Mouse (Mus musculus) brain, embryonic 14.5 days (tissue): ENCODE data around the gene Ccdc62. TPM values are rescaled to one million over a fixed set of nuclear protein-coding genes. Genes with fewer than 3 reads are reported as not detected.

Experiments used
- DNase-seq: peaks from one replicate; pipeline ENCODE4 v3.0.0-alpha.2; 2011; ENCODE audit warnings: low read depth
- CTCF ChIP-seq: fragments of 200-500 bp; IDR thresholded peaks from 2 replicates; pipeline ENCODE4 v1.5.1; 2012; ENCODE audit warnings: inconsistent platforms, mild to moderate bottlenecking, moderate library complexity, borderline replicate concordance; ENCODE audit not compliant: insufficient read depth, insufficient read length; ENCODE audit errors: extremely low read depth
- POLR2A ChIP-seq: fragments of 200-500 bp; IDR thresholded peaks from 2 replicates; pipeline ENCODE4 v1.6.1; 2012; ENCODE audit warnings: mild to moderate bottlenecking, inconsistent platforms, borderline replicate concordance; ENCODE audit not compliant: poor library complexity, insufficient read depth, insufficient read length, severe bottlenecking; ENCODE audit errors: extremely low read depth
- polyA plus RNA-seq: library from polyadenylated mRNA; depleted of rRNA; stranded (reverse); fragments of >200 nt; gene quantifications from 2 replicates; pipeline ENCODE4 v1.2.3, GENCODE M21; 2012

The Ccdc62 gene
- polyA plus RNA-seq, 1 experiment: 7.1 TPM

DNA sequence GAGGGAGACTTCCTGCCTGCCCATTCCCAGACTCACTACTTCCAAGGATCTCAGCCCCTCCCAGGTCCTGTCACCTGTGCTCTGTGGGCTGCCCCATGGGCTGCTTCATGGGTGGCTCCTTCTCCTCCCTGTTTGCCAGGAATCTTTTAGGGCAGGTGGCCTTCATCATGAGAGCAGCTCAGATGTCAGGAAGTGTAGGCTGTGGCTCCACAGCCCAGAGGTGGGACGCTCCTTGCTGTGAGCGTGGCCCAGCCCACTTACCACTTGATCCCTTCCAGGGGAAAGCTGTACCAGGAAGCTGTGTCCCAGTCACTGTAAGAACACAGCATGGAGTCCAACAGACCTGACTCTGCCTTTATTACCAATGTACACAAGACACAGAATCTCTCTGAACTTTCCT is 56.4 kb downstream of the Ccdc62 start:
- DNase-seq: no peak
- TF ChIP-seq CTCF (no peak), POLR2A (no peak)

DNA sequence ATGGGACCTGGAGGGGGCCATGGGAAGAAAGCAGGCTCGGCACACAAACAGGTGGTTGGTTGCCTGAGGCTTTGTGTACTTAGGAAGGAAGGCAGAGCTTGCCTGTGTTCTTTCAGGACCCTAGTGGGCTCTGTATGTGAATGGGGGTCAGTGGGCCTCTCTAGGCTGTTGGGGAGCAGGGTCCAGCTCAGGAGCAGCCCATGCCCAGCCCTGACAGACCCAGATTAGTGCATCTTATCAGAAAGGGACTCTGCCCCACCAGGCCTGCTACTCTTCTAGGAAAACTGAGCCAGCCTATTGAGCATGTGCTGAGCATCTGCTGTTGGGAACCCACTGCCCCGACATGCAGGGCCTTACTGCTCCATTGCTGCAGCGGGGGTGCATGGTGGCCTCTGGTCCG is 57.0 kb downstream of the Ccdc62 start:
- no peak for TF ChIP-seq POLR2A
- no peak for TF ChIP-seq CTCF
- DNase-seq: no peak

DNA sequence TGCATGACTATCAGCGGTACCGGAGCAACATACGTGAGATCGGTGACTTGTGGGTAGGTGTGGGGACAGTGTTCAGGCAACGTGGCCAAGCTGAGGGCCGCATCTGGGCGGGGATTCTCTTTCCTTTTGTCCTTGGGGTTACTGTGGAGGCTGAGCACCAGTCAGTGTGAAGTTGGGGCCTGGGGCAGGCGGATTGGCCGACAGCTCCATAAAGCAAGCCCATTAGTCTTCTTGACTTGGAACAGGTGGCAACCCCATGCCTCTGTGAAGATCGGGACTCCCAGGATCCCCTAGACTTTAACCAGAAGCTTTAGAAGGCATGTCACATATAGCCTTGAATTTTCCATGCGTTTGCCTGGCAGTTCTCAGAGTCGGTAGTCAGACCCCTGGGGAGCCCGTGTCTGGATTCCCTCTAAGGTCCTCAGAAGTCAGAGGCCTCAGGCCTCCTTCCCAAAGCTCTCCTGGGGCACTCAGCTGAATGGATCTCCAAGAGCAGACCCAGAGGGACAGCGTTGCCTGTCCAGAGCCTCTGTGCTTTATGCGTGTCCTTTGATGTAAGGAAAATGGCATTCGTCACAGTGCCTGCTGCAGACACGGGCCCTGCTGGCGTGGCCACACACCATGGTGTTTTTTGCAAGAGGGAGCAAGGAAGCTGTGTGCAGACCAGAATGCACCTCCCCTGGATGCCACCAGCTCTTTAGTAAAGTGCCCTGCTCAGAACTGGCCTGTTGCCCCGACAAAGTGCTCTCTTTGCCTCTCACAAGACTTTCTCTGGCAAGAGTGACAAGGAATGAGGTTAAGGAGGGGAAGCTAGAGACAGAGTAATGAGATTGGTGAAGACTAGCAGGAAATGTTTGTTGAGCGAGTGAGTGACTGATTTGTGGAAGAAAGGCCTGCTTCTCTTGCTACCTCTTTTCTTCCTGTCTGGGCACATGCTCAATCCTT is 59.7 kb downstream of the Ccdc62 start:
- no peak for TF ChIP-seq CTCF
- TF ChIP-seq POLR2A: no peak
- no peak for DNase-seq

DNA sequence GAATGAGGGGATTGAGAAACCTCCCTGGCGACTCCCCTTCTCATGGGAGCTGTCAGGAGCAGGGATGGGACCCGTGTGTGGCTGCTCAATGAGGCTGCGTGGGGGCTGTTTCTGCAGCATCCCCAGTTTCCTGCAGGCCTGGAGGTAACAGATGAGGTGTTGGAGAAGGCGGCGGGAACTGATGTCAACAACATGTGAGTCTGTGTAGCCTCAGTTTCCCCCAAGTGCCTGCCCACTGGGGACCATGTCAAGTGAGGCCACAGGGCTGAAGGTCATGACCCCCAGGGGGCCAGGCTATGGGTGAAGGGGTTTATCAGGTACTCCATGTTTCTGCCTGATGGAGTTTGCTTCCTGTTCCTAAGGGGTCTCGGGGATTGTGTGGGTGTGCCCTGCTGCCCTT is 60.8 kb downstream of the Ccdc62 start:
- TF ChIP-seq POLR2A (no peak), CTCF (no peak)
- no peak for DNase-seq

DNA sequence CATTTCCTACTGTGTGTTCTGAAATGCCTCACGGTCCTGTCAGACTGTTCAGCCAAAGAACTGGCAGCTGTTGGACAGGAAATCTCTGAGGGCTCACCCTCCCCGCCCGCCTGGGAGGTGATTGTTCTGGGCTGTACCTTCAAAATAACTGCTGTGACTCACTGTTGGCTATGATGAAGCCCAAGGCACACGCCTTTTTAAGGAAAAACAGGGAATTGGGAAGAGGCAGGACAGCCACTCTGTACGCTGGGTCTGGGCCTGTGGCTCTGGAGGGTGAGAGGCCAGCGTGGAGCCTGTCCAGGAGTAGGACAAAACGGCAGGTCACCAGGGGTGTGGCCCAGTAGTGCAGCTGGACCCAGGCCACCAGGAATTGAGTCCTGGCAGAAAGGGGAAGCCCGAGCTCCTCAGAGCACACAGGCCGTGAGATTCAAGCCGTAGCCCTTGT is 61.7 kb downstream of the Ccdc62 start:
- TF ChIP-seq CTCF (no peak), POLR2A (no peak)
- DNase-seq: no peak

DNA sequence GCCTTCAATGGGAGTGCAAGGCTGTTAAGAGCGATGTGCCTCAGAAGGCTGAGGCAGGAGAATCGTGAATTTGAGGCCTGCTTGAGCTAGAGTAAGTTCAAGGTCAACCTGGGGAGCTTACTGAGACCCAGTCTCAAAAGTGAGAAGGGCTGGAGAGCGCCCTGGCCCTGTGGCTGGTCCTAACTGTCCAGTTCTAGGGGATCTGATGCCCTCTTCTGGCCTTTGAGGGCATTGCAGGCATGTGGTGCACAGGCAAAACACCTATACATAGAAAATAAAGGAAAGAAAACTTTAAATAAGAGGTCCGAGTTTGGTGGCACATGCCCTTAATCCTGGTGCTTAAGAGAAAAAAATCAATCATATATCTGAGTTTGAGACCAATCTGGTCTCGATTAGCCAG is 62.3 kb downstream of the Ccdc62 start:
- TF ChIP-seq CTCF (peak; percentile 85), POLR2A (no peak)
- DNase-seq: peak; percentile 83

DNA sequence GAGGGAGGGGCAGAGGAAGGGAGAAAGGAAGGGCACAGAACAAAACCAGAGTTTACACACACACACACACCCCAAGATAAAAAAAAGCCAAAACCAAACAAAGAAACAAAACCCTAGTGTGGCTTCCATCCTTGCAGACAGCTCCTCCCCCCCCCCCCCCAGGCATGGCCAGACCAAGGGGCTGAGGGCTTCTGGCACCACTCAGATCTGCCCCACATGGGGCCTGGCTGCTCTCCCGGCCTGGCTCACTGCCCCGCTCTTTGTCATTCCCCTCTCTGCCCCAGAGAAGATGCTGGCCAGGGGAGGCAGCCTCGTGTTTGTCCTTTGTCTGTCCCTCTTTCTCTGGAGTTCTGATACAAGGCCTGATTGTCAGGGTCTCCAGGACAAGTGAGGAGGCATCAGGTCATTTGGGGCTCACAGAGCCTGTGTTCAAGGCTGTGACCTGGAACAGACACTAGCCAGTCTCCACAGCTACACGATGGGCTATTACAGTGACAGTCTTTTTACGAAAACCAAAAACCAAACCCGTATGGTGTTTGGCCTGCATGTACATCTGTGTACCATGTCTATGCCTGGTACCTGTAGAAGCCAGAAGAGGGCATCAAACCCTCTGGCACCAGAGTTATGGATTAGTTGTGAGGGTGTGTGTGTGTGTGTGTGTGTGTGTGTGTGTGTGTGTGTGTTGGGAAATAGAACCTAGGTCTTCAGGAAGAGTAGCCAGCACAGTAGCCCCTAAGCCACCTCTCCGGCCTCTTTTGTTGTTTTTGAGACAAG is 63.0 kb downstream of the Ccdc62 start:
- peak; percentile 93 for DNase-seq
- TF ChIP-seq CTCF: no peak
- no peak for TF ChIP-seq POLR2A

DNA sequence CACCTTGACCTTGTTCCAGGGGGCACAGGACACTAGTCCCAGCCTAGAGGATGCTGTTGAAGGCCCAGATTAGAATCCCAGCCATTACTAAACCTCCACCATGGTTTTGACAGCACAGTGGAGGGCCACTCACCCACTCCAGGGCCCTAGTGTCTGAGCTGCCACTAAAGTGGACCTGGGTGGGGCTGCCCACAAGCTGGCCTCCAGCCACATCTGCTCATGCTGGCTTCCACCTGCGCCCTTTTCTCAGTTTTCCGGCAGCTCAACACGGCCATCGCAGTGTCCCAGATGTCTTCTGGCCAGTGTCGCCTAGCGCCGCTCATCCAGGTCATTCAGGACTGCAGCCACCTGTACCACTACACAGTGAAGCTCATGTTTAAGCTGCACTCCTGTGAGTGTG is 64.0 kb downstream of the Ccdc62 start:
- no peak for DNase-seq
- TF ChIP-seq POLR2A (no peak), CTCF (no peak)

DNA sequence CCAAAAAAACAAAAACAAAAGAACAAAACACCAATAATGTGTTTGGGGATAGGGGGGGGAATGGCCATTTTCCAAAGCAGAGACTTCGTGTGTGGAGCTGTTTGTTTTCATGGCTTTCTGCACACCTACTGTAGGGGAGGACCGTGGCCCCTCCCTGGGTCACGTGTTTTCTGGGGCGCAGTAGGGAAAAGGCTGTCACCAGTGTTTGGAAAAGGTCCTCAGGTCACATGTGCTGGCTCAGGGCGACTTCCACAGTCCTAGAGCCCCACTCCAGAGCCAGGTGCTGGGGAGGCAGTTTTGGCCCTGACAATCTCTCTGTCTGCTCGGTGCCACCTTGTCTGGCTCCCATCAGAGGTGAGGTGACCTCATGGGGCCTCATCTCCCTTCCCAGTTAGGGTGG is 64.9 kb downstream of the Ccdc62 start:
- TF ChIP-seq POLR2A (no peak), CTCF (no peak)
- DNase-seq: no peak

DNA sequence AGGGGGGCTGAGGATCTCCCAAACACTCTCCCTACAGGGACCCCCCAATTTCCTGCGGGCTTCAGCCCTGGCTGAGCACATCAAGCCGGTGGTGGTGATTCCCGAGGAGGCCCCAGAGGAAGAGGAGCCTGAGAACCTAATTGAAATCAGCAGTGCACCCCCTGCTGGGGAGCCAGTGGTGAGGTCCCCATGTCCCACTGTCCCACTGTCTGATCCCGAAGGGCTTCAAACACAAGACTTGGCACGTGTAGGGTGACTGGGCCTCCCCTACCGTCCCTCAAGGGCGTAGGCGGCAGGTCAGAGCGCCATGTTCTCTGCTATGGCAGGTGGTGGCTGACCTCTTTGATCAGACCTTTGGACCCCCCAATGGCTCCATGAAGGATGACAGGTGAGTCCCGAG is 65.7 kb downstream of the Ccdc62 start:
- no peak for DNase-seq
- TF ChIP-seq CTCF: no peak
- TF ChIP-seq POLR2A: no peak

DNA sequence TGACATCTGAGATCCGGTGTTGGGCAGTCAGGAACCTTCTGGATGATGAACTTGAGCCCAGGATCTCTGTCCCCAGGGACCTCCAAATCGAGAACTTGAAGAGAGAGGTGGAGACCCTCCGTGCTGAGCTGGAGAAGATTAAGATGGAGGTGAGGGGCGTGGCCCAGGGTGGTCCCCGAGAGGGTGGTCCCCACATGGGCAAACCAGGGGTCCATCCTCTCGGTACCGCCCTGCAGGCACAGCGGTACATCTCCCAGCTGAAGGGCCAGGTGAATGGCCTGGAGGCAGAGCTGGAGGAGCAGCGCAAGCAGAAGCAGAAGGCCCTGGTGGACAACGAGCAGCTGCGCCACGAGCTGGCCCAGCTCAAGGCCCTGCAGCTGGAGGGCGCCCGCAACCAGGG is 66.2 kb downstream of the Ccdc62 start:
- DNase-seq: no peak
- TF ChIP-seq POLR2A: no peak
- no peak for TF ChIP-seq CTCF
